Mouse (Mus musculus) retina, postnatal 7 days (tissue): ENCODE results near the gene Gm20773.
"Not testable (repeated sequence)": the region's sequence is repeated elsewhere in the genome, so short reads cannot be mapped to it uniquely, and the experiment has no call there.

ENCODE experiments used
- DNase-seq: peaks from one replicate; pipeline ENCODE4 v3.0.0-alpha.2; 2012; ENCODE audit warnings: low read depth, low spot score

Gene Gm20773

DNA sequence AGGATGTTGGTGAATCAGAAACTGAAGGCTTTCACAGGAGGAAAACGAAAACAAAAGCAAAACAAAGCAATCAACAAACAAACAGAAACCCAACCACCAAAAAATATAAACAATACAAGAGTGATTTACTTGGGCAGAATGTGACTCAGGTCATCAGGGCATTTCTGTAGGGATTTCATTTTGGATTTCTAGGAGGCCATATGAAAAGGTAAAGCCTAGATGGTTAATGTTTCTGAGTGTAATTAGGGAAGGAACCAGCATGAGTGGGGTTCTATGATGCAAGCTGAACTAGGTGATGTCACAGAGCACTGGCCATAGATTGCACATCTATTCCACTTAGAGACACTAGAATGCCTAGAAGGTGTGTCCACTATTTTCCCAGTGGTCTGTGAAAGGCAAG is at the start of gene Gm20773:
TSS of gene Gm20773 (plus strand) at position 301 of the 400 bp plus-strand sequence.
- DNase-seq, result not testable (repeated sequence)

DNA sequence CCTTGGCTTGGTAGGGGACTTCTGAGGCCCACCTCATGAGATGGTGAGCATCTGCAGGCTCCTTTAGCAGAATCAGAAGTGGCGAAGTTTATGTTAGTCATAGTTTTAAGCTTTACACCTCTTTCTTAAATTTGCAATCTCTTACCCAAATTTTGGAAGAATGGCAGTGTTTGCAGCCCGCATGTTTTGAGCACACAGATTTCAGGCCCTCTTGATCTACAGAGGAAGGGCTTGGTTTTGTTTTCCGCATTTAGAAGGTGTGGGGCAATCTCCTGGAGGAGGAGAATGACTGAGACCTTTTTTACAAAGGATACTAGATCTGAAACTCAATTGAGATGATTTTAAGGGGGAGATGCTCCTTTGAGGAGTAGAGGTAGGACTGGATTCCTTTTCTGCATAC is 28.3 kb upstream of the Gm20773 start, which contains the start of gene Gm21866:
TSS of gene Gm21866 (minus strand) at position 101 of the 400 bp plus-strand sequence.
- DNase-seq, result not testable (repeated sequence)
